Mouse (Mus musculus): ENCODE results near the gene Aph1b. TPM values are rescaled to one million over a fixed set of nuclear protein-coding genes. Genes with fewer than 3 reads are reported as not detected.
"Not testable (repeated sequence)": the region's sequence is repeated elsewhere in the genome, so short reads cannot be mapped to it uniquely, and the experiment has no call there.

The Aph1b gene
- total RNA-seq (2022), result 1 to 10 TPM; 1.3 to 4.6 (median 2.2) TPM

DNA sequence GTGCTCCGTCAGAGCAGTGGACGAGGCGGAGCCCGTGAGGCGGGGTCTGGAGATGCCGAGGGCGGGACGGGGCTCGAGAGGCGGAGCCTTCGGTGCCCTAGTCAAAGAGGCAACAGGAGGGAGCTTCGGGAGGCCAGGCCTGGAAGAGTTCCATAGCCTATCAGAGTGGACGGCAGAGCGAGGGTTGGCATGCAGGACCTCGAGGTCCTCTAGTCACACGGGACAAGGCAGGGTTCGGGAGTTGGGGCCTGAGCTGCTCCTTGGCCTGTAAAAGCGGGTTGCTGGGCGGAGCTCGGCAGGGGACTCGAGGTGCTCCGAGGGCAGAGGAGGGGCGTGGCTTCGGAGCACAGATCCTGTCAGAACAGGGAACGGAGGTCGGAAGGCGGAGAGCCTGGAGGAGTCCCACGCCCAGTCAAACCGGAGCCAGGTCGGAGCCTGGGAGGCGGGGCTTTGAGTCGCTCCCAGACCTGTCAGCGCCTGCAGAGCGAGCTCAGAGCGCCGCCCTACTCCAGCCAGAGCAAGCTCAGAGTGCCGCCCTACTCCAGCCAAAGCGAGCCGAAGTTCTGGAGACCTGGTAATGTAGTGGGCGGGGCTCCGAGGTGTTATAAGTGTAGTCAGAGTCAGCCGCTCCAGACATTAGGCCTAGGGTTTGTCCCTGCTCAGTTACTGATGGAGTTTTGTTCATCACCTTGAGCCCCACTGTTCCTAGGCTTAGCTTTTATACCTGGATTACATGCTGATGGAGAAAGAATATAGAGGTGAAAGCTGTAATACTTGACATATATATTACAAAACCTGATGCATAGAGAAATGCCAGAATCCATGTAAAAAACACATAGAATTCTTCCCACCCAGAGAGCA is at the start of gene Aph1b:
TSS of gene Aph1b (minus strand) at position 27 of the 861 bp plus-strand sequence.
- peak; percentile 96 to 97 for DNase-seq (ENCODE audit: low spot score in 2 of 2)

DNA sequence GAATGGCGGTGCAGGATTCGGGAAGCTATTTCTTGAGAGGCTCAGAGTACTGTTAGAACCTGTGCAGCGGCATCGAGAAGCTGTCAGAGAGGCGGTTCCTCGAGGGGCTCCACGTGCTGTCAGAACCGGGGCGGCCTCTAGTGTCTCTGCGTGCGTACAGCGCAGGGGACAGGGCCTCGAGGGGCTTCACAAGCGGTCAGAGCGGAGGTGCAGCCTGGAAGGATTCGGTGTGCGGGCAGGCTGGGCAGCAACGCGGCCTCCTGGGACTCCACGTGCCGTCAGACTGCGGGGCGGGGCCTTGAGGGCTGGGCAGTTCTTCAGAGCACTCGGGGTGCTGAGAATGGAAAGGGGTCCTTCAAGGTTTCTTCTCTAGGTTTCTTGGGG is 39.8 kb upstream of the Aph1b start:
- peak in 1 of 2 experiments; percentile 29 for DNase-seq (ENCODE audit: low spot score in 2 of 2)

DNA sequence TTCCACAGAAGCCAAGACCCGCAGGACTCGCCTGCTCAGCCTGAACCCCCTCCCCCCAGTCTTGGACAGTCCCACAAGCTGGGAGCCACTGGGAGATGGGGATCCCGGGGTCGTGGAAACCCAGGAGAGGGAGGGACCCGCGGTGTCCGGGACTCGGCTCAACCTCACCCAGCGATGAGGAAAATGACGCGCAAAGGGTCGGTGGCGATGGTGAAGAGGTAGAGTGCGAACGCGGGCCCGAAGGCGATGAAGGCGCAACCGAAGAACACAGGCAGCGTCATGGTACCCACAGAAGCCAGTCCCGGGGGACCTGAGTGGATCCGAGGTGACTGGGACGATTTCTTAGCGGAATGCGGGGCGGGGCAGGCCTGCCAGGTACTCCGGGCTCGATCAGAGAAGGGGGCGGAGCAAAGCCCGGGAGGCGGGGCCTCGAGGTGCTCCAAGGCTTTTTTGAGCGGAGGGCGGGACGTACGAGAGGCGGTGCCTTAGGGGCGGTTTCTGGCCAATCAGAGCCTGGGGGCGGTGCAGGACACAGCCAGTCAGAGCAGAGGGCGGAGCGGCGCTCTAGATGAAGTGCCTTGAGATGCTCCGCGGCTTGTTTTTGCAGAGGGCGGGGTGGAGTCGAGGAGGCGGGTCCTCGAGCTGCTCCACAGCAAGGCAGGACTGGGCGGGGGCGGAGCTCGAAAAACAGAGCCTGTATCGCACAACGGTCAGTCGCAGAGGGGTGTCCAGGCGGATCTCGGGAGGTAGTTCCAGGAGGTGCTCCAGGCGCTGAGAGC is 39.2 kb upstream of the Aph1b start, which contains the start of gene Aph1c:
TSS of gene Aph1c (minus strand) at position 409 of the 779 bp plus-strand sequence.
- DNase-seq (ENCODE audit: low spot score in 2 of 2), result peak; percentile 99

DNA sequence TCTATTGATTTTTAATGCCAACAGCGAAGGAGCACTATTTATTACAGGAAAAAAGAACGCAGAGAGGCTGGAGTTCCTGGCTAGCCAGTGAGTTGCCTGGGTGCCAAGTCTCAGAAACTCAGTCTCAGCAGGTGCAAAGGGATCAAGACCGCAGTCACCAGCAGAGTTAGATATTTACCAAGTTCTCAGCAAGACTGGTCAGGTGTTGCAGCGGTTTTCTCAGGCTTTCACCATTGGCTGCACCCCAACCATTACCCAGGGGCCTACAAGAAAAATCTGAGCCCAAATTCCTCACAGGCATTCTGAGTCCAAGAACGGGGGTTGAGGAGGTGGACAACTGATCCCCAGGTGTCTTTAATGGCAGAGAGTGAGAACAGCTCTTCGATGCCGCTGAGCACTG is 38.6 kb upstream of the Aph1b start:
- no peak for DNase-seq (ENCODE audit: low spot score in 2 of 2)

DNA sequence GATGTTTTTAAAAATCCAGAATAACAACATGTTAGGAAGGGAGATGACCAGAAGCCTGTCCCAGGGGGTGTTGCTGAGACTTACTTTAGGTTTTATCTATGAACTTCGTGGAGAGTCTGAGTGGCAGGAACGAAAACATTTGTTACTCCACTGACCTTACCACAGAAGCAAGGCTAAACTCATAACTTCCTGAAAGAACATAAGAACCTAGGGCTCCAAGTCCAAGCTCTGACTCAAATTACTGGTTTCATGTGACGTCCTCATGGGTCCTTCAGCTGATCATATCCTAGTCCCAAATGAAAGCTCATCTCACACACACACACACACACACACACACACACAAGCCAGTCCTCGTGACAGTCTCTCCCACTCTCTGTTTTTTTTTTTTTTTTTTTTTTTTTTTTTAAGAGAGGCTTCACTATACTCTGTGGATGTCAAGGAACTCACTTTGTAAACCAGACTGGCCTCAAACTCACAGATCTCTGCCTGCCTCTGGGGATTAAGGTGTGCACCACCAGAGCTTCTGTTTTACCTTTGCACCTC is 37.1 kb upstream of the Aph1b start:
- no peak for DNase-seq (ENCODE audit: low spot score in 2 of 2)

DNA sequence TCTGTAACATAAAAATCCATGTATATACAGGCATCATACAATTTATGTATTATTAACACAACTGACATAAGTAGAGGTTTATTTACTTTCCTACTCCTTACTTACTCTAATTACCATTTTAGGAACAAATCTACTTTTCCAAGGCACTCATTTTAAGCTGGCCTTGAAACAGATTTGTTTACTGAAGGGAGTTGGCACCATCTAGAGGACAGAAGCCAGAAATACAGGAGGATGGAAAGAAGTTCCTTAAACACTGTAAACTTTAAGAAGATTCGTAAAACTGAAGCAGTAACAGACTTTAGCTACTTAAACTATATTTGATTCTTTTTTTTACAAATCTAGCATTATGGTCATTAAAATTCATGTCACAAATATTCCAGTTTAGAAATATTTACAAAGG is 30.7 kb upstream of the Aph1b start:
- DNase-seq (ENCODE audit: low spot score in 2 of 2), result no peak

DNA sequence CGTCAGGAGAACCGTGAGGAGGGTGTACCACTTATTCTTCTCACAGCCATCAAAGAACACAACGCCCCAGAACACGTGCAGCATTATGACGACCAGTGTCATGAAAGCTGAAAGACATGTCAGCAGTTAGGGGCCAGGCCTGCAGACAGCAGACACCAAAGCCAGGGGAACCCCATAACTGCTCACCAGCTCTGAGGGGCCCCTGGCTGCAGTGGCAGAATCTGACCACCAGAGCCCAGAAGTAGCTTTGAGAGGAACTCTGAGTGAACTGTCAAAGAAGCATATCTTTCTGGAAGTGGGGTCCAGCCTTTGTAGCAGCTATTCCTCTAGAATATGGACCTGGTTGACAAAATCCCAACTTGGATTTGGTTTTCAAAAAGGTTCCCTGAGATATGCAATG is 27.0 kb upstream of the Aph1b start:
- not testable (repeated sequence) for DNase-seq (ENCODE audit: low spot score in 2 of 2)

DNA sequence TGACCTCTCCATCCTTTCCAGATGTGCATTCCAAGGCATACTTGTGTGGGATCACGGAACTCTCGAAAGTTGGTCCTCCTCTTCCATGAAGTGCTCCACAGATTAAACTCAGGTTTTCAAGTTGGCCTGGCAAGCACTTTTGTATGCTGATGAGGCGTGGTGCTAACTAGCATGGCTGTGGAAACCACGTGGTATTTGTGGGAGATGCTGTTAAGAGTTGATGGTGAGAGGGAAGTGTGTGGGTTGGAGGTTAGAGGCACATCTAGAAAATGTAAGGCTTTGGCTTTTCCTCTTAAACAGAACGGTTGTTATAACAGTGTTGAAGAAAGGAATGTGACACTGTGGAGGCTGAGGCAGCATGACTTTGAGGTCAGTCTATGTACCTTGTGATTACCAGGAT is 25.7 kb upstream of the Aph1b start:
- DNase-seq (ENCODE audit: low spot score in 2 of 2), result no peak

DNA sequence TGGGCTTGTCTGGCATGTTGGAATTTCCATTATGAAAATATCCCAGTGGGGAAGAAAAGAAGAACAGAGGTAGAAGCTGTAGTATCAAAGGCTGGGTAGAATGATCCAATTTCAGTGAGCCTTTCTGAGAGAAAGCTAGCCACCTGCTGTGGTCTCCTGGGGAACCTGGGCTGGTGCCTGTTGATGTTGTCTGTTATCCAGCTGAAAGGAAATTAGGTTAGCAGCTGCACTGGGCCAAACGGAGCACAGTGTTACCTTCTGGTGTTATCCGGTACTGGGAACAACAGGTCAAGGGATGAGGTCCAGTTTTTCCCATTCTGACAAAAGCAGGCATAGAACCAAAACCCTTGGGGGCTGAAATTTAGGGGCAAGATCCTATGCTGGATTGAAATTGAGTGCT is 18.1 kb upstream of the Aph1b start:
- DNase-seq (ENCODE audit: low spot score in 2 of 2), result no peak

DNA sequence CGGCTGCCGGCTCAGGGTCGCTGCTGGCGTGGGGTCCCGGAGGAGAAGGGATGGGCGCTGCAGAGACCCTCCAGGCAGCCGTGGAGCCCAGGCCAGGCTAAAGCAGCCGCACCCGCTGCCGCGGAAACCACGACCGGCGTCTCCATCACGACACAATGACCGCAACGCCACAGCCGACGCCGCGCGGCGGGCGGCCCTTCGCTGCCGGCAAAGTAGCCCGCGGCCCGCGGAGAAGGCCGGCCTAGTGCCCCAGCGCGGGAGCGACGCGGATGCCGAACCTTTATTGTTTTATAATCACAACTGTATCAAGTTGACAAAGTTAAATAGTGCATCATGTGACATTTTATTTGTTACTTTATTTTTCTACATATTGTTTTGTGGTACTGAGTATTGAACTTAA is 10.7 kb upstream of the Aph1b start:
- DNase-seq (ENCODE audit: low spot score in 2 of 2), result not testable (repeated sequence)

DNA sequence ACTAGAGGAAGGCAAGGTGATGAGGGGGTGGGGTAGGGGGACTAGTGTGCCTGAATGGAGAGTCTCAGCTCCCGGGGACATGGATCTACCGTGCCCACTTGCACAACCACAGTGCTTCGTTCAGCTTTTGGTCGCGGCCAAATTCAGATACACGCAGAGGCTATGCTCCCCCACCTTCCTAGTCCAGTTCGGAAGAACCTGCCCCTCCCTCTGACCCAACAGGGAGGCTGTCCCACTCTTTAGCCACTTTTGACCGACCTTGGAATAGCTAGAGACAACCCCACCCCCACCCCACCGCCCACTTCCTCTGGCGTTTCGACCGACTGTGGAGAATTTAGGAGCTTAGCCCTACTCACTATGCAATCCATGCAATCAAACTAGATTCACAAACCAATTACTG is 6.7 kb upstream of the Aph1b start:
- no peak for DNase-seq (ENCODE audit: low spot score in 2 of 2)

DNA sequence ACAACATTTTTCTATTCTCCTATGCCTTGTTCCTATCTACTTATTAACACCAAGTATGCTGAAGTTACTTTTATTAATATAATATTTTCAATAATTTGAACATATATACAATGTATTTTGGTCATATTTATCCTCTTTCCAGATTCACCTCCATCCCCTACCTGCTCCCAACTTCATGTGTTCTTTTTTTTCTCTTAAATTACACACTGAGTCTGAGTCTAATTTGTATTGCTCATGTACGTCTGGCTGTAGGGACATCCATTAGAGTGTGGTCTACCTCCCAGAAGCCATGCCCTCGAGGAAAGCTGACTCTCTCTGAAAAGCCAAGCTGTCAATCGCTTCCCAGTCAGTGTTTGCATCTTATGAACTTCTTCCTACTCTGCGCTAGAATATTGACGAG is 1.4 kb upstream of the Aph1b start, which contains the start of gene Gm10647:
TSS of gene Gm10647 (plus strand) at position 301 of the 400 bp plus-strand sequence.
- DNase-seq (ENCODE audit: low spot score in 2 of 2), result no peak

DNA sequence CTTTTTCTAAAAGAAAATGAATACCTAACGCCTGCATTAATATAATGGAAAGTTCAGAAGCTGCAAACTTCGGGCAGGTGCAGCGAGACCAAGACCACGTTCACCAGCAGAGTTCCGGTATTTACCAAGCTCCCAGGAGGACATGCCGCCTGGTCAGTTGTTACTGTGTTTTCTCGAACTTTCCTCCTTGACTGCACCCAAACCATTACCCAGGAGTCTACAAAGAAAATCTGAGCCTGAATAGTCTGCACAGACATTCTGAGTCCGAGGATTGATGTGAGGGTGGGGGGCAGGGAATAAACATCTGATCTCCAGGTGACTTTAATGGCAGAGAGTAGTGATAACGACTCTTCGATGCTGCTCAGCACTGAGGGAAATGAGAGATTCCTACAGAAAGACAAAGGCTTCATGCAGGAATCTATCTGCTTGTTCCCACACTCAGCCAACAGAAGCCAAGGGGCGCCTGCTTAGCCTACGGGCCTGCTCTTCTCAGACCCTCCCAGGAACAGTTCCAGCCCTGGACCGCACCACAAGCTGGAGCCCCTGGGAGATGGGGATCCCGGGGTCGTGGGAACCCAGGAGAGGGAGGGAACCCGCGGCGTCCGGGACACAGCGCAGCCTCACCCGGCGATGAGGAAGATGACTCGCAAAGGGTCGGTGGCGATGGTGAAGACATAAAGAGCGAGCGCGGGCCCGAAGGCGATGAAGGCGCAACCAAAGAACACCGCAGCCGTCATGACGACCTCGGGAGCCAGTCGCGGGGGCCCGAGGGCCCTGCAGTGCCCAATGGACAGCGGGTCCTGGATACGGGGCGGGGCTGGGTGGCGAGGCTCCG is 444 bp downstream of the Aph1b start:
- DNase-seq (ENCODE audit: low spot score in 2 of 2), result no peak

DNA sequence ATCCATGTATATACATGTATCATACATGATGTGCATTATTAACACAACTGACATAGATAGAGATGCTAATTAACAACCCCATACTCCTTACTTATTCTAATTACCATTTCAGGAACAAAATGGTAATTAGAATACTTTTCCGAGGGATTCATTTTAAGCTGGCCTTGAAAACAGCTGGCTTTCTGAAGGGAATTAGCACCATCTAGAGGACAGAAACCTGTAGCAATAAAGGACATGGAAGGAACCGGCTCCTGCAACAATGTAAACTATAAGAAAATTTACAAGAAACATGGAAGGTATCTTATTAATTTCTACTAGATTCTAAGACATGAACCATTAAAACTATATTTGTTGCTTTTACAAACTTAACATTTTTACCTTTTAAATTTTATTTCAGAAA is 7.5 kb downstream of the Aph1b start:
- DNase-seq (ENCODE audit: low spot score in 2 of 2), result no peak

DNA sequence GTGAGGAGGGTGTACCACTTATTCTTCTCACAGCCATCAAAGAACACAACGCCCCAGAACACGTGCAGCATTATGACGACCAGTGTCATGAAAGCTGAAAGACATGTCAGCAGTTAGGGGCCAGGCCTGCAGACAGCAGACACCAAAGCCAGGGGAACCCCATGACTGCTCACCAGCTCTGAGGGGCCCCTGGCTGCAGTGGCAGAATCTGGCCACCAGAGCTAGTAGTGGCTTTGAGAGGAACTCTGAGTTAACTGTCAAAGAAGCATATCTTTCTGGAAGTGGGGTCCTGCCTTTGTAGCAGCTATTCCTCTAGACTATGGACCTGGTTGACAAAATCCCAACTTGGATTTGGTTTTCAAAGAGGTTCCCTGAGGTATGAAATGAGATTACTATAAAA is 10.7 kb downstream of the Aph1b start:
- DNase-seq (ENCODE audit: low spot score in 2 of 2), result not testable (repeated sequence)

DNA sequence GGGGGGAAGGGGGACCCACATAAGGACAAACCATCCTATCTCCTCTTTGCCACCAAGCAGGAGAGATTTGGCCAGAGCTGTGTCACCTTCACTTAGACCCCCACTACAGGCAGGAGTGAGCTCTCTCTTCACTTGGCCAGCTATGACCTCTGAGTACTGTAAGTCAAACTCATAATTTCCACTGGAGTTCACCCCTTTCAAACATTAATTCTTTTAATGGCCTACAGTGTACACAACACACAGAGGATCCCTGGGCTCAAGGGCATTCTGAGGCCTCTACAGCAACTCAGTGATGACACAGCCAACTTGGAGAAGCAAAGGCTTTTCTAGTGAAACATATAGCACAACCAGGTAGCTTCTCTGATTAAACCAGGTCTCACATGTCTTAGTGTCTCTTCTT is 24.6 kb downstream of the Aph1b start:
- no peak for DNase-seq (ENCODE audit: low spot score in 2 of 2)

DNA sequence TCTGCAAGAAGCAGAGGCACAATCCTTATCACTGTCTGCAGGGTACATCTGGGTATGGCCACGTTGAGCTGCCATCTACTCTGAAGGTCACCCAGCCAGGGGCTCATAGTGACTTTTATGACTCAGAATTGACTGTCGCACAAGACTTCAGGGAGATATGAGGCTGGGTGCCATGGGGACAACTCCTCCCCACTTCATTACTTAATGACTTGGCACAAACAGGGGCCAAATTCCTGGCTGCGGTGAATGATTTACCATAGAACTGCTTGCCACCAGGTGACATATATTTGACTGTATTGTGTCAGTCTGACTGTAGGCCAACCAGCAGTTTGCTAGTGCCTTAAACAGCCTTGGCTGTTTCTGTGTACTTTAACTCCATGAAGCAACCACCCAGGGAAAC is 26.0 kb downstream of the Aph1b start:
- no peak for DNase-seq (ENCODE audit: low spot score in 2 of 2)

DNA sequence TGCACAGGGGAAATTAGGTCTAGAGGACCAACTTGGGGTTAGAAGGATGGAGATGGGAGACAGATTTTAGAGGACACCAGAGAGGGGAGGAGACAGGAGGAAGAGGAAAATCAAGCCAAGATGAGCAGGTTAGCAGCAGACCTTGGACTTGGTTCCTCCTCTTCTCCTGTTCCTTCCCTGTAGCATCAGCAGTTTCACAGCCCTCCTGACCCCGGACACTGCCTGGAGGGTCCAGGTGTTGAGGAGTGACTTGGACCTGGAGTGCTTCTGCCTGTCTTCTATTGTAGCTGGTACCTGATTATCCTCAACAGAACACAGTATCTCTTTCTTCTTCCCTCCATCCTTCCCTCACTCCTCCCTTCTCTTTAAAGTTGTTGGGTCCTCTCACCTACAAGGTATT is 26.6 kb downstream of the Aph1b start:
- DNase-seq (ENCODE audit: low spot score in 2 of 2), result no peak

DNA sequence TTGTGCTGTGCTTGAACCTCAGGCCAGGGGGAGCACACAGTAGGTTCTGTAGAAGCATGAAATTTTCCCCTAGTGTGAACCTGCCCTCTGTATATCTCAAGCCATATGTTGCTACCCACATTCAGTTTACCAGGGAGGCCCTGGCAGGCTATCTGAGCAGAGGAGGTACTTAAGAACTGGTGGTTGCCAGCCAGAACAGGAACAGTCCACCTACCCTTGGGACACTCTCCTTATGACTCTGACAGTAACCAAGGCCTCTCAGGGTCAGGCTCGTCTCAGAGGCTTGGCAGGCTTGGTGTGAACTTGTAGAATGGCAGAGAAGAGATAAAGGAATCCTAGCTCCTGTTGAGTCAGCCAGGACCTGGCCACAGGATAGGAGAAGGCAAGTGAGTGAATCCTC is 34.3 kb downstream of the Aph1b start:
- DNase-seq (ENCODE audit: low spot score in 2 of 2), result no peak

DNA sequence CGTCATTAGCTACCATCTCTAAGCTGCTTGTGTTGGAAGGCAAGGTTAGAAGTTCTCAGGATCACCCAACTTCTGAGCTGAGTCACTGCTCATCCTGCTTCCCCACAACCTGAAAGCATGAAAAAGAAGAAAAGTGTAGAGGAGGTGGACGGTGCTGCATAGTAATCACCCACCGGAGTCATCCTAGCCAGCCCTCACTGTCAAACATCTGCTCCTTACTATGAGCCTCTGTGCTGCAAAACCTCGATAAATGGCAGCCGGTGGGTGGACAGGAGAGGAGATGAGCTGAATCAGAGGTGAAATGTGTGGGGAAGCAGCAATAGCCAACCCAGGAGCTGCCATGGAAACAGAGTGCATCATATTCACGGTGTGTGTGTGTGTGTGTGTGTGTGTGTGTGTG is 42.4 kb downstream of the Aph1b start:
- no peak for DNase-seq (ENCODE audit: low spot score in 2 of 2)

DNA sequence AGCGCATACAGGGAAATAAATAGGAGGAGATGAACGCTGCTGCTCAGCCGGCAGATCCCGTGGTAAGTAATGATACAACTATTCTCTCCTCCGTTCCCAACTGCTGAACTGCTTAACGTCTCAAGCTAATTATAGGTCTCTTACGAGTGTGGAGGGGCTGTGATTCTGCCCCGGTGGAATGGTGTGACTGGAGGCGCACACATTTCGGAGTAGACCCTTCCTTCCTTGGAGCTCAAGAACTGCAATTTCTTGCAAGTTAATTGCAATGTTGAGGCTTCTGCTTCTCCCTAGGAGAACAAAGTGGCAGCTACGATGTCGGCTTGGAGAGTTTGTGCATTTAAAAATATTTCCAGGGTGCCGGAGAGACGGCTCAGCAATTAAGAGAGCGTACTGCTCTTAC is 46.9 kb downstream of the Aph1b start:
- DNase-seq (ENCODE audit: low spot score in 2 of 2), result no peak

Measured in gastrocnemius, adult 8-10 months (tissue).